Mouse (Mus musculus): ENCODE results near the gene Midn. TPM values are rescaled to one million over a fixed set of nuclear protein-coding genes. Genes with fewer than 3 reads are reported as not detected.

Gene Midn
- polyA plus RNA-seq, 1 experiment from 2014 or later: 15.7 TPM

DNA sequence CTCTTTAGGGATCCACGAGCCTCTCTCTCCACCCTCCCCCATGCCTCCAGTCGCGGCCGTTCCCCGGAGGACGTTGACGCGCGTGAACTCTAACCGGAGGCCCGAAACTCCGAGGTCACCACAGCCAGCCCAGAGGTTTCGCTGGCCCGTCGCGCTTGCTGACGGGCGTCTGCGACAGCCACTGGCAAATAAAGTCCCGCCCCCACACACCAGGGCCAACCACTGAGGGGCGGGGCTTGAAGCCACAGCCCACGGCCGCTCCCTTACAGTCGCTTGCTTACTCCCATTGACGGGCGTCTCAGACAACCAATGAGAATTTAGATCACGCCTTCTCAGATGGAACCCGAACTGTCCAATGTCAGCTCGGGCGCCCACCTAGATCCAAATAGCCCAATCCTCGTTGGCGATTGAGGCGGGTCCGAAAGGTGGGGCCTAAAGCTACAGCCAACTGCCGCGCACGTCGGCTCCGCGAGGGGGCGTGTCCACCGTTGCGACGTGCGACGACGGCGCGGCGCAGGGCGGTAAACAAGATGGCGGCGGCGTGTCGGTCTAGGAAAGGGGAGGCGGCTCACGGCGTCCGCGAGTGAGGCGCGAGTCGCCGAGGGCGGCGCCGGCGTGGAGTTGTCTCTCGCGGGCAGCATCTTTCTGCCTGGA is 32.7 kb upstream of the Midn start, which contains the start of gene Stk11:
TSS of gene Stk11 (plus strand) at position 514 of the 654 bp plus-strand sequence.
- H3K27me3 ChIP-seq (replicated peaks): no peaks in the 10 kb centered on the region
- ATAC-seq (ENCODE audit: extremely low read depth, insufficient number of reproducible peaks, low FRiP score, low TSS enrichment): peak; percentile 96
- H3K4me1 ChIP-seq: peaks cover 47% of the 10 kb centered on the region
- WGBS: under 1% methylated on average over 70 of the region's 70 CpGs
- no peaks in the 10 kb centered on the region for H3K9me3 ChIP-seq
- H3K9ac ChIP-seq: peak within 1 kb of the TSS; percentile 97
- H3K4me3 ChIP-seq: peak within 1 kb of the TSS; percentile 96
- peak within 1 kb of the TSS; percentile 84 for H3K4me2 ChIP-seq
- H3K27ac ChIP-seq (replicated peaks): peak within 1 kb of the TSS; percentile 94
- H3K36me3 ChIP-seq: peaks cover 30% of the 10 kb centered on the region

DNA sequence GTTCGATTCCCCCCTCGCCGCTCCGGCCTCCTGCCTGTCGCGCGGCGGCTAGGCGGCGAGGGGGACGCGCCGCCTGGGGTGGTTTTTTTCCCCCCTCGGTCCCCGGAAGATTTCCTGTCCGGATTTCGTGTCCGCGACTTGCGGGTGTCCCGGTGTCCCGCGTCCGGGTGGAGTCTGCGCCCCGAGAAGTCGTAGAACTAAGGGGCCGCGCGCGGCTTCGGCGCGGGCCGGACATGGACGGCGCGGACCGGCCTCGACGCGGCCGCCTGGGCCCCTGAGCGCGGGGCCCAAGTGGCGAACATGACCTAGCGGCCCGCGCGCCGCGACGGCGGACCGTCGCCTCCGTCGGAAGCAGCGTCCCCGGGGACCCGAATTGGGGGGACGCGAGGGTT is 32.1 kb upstream of the Midn start:
- Histone ChIP-seq H3K9me3 (no peaks in the 10 kb centered on the region), H3K4me3 (peak overlapping the region; percentile 96), H3K4me1 (peaks cover 52% of the 10 kb centered on the region), H3K9ac (peak overlapping the region; percentile 97), H3K4me2 (peak overlapping the region; percentile 84), H3K27me3 (replicated peaks) (no peaks in the 10 kb centered on the region), H3K27ac (replicated peaks) (peak overlapping the region; percentile 89), H3K36me3 (peaks cover 36% of the 10 kb centered on the region)
- ATAC-seq (ENCODE audit: extremely low read depth, insufficient number of reproducible peaks, low FRiP score, low TSS enrichment): no peak
- WGBS: under 1% methylated on average over 63 of the region's 63 CpGs

DNA sequence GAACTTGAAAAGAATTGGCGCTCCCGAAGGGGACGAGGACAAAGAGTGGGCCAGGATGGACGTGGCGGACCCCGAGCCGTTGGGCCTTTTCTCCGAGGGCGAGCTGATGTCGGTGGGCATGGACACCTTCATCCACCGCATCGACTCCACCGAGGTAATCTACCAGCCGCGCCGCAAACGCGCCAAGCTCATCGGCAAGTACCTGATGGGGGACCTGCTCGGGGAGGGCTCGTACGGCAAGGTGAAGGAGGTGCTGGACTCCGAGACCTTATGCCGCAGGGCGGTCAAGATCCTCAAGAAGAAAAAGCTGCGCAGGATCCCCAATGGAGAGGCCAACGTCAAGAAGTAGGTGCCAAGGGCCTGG is 31.5 kb upstream of the Midn start:
- Histone ChIP-seq H3K4me3 (peak overlapping the region; percentile 96), H3K27ac (replicated peaks) (peak overlapping the region; percentile 89), H3K9ac (peak overlapping the region; percentile 97), H3K9me3 (no peaks in the 10 kb centered on the region), H3K27me3 (replicated peaks) (no peaks in the 10 kb centered on the region), H3K4me1 (peaks cover 54% of the 10 kb centered on the region), H3K36me3 (peaks cover 42% of the 10 kb centered on the region), H3K4me2 (peak overlapping the region; percentile 84)
- no peak for ATAC-seq (ENCODE audit: extremely low read depth, insufficient number of reproducible peaks, low FRiP score, low TSS enrichment)
- under 1% methylated on average over 27 of the region's 27 CpGs for WGBS

DNA sequence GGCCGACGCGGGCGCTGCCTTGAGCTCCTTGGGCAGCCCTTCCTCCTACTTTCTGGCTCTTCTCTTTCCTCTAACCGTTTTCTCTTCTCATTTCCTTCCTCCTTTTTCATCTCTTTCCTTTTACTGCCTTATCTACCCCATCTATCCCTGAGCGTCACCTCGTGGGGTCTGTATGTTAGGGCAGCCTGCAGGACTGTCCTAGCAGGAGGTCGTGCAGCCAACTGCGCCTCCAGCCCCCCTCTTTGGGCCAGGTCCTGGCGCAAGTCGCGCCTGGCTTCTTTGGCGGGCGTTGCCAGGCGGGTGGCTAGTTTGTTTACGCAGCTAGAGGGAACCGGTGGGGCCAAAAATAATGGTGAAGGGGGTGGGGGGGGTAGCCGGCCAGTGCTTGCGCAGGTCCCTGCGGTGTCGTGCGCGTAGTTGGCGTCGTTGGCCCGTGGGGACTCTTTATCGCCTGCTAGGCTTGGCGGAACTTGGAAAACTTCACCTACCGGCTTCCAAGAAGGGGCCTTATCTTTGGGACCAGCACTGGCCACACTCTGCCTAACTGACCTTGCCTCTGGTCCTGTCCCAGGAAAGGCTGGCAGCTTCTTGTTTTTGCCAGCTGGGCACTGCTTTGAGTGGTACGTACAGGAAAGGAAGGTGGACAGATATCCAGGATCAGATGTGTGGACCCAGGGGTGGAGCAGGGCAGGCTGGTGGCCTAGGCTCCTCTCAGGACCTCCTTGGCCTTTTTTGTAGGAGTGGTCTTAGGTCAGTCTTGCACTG is 31.0 kb upstream of the Midn start:
- H3K4me2 ChIP-seq: peak overlapping the region; percentile 84
- ATAC-seq (ENCODE audit: extremely low read depth, insufficient number of reproducible peaks, low FRiP score, low TSS enrichment): no peak
- 1% methylated on average over 30 of the region's 30 CpGs for WGBS

DNA sequence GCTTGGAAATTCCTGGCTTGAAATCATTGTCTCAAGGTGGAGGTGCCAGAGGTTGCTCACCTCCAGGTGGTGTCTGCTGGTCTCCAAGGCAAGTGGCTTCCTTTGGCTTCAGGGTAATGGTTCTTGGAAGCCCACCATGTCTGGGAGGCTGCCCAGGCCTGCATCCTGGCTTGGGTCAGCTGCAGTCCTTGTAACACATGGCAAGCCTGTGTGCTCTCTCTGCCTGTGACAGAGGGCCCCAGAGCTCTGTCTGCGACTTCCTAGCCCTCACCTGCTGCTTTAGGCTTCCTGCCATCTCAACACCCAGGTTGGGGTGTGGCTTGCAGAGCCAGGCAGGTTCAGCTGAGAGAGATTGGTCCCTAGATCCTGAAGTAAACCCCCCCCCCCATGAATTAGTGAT is 30.3 kb upstream of the Midn start:
- H3K27me3 ChIP-seq (replicated peaks): no peaks in the 10 kb centered on the region
- ATAC-seq (ENCODE audit: extremely low read depth, insufficient number of reproducible peaks, low FRiP score, low TSS enrichment): no peak
- peak overlapping the region; percentile 89; the same call in 1 of the 2 replicates for H3K27ac ChIP-seq (replicated peaks)
- H3K9ac ChIP-seq: peak overlapping the region; percentile 97
- peaks cover 56% of the 10 kb centered on the region for H3K4me1 ChIP-seq
- WGBS: 33% methylated on average over 1 of the region's 1 CpGs
- H3K4me2 ChIP-seq: peak overlapping the region; percentile 84
- H3K9me3 ChIP-seq: no peaks in the 10 kb centered on the region
- H3K36me3 ChIP-seq: peaks cover 54% of the 10 kb centered on the region
- peak overlapping the region; percentile 96 for H3K4me3 ChIP-seq

More for the DNA sequence above, 31.0 kb upstream of the Midn start:
- peak overlapping the region; percentile 89 for H3K27ac ChIP-seq (replicated peaks)
- peak overlapping the region; percentile 97 for H3K9ac ChIP-seq
- H3K4me3 ChIP-seq: peak overlapping the region; percentile 96
- no peaks in the 10 kb centered on the region for H3K9me3 ChIP-seq
- peaks cover 56% of the 10 kb centered on the region for H3K4me1 ChIP-seq
- peaks cover 47% of the 10 kb centered on the region for H3K36me3 ChIP-seq
- H3K27me3 ChIP-seq (replicated peaks): no peaks in the 10 kb centered on the region

DNA sequence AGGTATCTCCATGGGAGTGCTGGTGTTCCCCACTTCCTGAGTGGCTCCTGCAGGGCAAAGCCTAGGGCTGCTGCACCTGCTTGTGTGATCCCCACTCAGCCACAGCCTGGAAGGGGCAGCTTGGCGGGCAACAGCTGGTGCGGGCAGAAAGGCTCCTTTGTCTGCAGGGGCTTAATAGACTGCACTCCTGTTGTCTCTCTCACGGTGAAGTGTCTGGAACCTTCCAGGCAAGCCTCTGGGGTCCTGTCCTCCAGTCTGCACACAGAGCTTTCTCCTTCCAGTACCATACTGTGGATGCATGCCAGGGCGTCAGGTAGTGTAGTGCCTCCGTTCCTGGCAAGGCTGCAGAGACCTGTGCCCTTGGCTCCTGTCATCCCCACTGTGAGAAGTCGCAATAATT is 29.5 kb upstream of the Midn start:
- Histone ChIP-seq H3K27me3 (replicated peaks) (no peaks in the 10 kb centered on the region), H3K4me3 (peak overlapping the region; percentile 96), H3K36me3 (peaks cover 62% of the 10 kb centered on the region), H3K4me2 (peak overlapping the region; percentile 84), H3K9ac (peak overlapping the region; percentile 97), H3K27ac (replicated peaks) (no peak overlapping the region), H3K9me3 (no peaks in the 10 kb centered on the region), H3K4me1 (peaks cover 61% of the 10 kb centered on the region)
- 74% methylated on average over 6 of the region's 6 CpGs for WGBS
- ATAC-seq (ENCODE audit: extremely low read depth, insufficient number of reproducible peaks, low FRiP score, low TSS enrichment): no peak

DNA sequence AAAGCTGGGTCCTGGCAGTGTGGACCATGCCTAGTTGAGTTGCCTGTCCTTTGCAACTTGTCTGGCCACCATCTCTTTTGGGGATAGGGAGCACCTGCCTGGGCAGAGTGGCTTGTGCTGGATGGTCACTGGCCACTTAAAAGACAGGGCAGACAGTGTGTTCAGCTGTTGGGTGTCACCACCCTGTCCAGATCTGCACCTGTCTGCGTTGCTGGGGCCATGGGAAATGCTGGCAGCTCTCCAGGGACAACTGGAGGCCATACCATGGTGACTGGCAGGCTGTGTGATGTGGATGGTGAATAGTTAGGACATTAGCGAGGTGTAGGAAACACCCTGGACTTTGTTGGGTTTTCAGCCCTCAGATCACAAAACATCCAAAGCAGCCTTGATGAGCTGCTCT is 27.9 kb upstream of the Midn start:
- Histone ChIP-seq H3K36me3 (peaks cover 74% of the 10 kb centered on the region), H3K27me3 (replicated peaks) (no peaks in the 10 kb centered on the region), H3K9ac (peak overlapping the region; percentile 25), H3K4me1 (peaks cover 61% of the 10 kb centered on the region), H3K9me3 (no peaks in the 10 kb centered on the region), H3K4me3 (no peak overlapping the region), H3K4me2 (peak overlapping the region; percentile 84; the same call in 1 of the 2 replicates), H3K27ac (replicated peaks) (0 out of 2 replicates have a peak overlapping the region, but pooled peaks have one; percentile 1)
- WGBS: 66% methylated on average over 2 of the region's 2 CpGs
- ATAC-seq (ENCODE audit: extremely low read depth, insufficient number of reproducible peaks, low FRiP score, low TSS enrichment): no peak

DNA sequence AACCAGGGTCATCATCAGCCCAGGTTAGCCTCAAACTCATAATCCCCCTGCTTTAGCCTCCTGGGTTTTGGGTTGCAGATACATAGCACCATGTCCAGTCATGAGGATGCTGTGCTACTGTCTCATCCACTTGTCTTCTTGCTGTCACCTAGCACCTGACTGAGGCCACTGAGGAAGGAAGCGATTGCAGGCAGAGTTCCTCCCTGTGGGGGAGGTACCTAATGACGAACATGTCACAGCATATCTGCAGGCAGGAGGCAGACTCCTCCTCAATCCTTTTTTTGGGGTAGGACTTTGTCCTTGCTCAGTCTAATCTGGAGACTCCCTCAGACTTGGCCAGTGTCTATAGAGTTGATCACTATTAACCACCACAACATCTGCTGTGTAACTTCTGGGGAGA is 26.4 kb upstream of the Midn start:
- Histone ChIP-seq H3K27ac (replicated peaks) (no peak overlapping the region), H3K36me3 (peaks cover 89% of the 10 kb centered on the region), H3K4me3 (no peak overlapping the region; the same call in 1 of the 2 replicates), H3K4me2 (no peak overlapping the region), H3K9me3 (no peaks in the 10 kb centered on the region), H3K4me1 (peaks cover 60% of the 10 kb centered on the region), H3K9ac (no peak overlapping the region), H3K27me3 (replicated peaks) (no peaks in the 10 kb centered on the region)
- ATAC-seq (ENCODE audit: extremely low read depth, insufficient number of reproducible peaks, low FRiP score, low TSS enrichment): no peak
- WGBS: 67% methylated on average over 2 of the region's 2 CpGs

DNA sequence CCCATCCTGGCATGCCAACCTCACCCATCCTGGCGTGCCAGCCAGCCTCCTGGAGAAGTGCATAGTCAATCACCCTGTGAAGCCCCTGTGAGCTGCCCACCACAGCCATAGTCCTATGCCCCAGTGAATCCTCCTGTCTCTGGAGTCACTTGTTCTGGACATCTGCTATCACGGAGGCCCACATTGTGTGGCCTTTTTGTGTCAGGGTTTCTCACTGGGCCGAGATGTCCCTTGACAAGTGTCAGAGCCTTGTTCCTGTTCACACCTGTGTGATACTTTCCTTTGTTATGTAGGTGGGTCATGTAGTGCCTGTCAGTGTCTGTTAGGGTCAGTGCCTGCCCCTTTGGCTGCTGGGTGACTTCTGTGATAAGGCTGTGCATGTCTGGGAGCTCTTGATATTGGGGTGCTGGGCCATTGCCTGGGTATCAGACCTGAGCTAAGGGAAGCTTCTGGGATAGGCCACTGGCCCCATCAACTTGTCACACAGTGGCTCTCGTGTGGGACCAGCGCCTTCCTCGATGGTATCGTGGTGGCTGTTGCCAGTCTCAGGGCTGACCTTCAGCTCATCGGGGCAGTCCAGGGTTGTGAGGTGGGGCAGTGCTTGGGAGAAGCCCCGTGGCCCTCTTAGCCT is 24.0 kb upstream of the Midn start:
- Histone ChIP-seq H3K4me1 (peaks cover 36% of the 10 kb centered on the region), H3K4me2 (peak overlapping the region; percentile 11; the same call in 1 of the 2 replicates), H3K9ac (peak overlapping the region; percentile 61; the same call in 1 of the 2 replicates), H3K9me3 (no peaks in the 10 kb centered on the region), H3K4me3 (no peak overlapping the region), H3K36me3 (peaks cover 96% of the 10 kb centered on the region), H3K27ac (replicated peaks) (no peak overlapping the region), H3K27me3 (replicated peaks) (no peaks in the 10 kb centered on the region)
- ATAC-seq (ENCODE audit: extremely low read depth, insufficient number of reproducible peaks, low FRiP score, low TSS enrichment): no peak
- WGBS: 84% methylated on average over 9 of the region's 9 CpGs

DNA sequence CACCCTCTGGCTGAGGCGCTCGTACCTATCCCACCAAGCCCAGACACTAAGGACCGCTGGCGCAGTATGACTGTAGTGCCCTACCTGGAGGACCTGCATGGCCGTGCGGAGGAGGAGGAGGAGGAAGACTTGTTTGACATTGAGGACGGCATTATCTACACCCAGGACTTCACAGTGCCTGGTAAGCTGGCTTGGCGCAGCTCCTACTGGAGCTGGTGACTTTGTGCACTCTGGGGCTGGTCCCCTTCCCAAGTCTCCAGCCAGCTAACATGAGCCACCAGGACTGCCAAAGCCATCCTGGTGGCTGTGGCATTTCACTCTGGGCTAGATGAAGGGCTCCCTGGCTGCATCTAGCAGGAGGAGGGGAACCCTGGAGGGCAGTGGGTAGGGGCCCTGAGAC is 20.2 kb upstream of the Midn start:
- Histone ChIP-seq H3K9ac (no peak overlapping the region), H3K36me3 (peaks cover 97% of the 10 kb centered on the region), H3K9me3 (no peaks in the 10 kb centered on the region), H3K4me2 (no peak overlapping the region), H3K27me3 (replicated peaks) (peaks cover 5% of the 10 kb centered on the region; the same call in 1 of the 2 replicates), H3K27ac (replicated peaks) (no peak overlapping the region), H3K4me1 (peaks cover 30% of the 10 kb centered on the region), H3K4me3 (no peak overlapping the region)
- 94% methylated on average over 8 of the region's 8 CpGs for WGBS
- no peak for ATAC-seq (ENCODE audit: extremely low read depth, insufficient number of reproducible peaks, low FRiP score, low TSS enrichment)

DNA sequence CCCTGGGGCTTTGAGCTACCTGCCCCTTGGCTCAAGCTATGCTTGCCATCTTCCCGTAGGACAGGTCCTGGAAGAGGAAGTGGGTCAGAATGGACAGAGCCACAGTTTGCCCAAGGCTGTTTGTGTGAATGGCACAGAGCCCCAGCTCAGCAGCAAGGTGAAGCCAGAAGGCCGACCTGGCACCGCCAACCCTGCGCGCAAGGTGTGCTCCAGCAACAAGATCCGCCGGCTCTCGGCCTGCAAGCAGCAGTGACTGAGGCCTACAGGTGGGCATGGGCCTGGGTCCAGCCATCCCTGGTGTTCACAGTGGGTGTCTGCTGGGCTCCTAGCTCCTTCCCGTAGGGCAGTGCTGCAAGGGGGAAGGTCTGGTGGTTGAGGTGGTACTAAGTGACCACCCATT is 18.2 kb upstream of the Midn start:
- ATAC-seq (ENCODE audit: extremely low read depth, insufficient number of reproducible peaks, low FRiP score, low TSS enrichment): no peak
- H3K36me3 ChIP-seq: peaks cover 85% of the 10 kb centered on the region
- no peak overlapping the region for H3K9ac ChIP-seq

More for the DNA sequence above, 18.2 kb upstream of the Midn start:
- peaks cover 32% of the 10 kb centered on the region for H3K4me1 ChIP-seq
- no peaks in the 10 kb centered on the region for H3K9me3 ChIP-seq
- no peak overlapping the region for H3K4me2 ChIP-seq
- H3K27me3 ChIP-seq (replicated peaks): peaks cover 11% of the 10 kb centered on the region
- no peak overlapping the region for H3K27ac ChIP-seq (replicated peaks)
- WGBS: 93% methylated on average over 9 of the region's 9 CpGs
- H3K4me3 ChIP-seq: no peak overlapping the region
